Mouse (Mus musculus) adrenal gland, postnatal 36 days (tissue): ENCODE measurements around the gene Dtnb. TPM values are rescaled to one million over a fixed set of nuclear protein-coding genes. Genes with fewer than 3 reads are reported as not detected.

ENCODE experiments used
- DNase-seq, 2 experiments: peaks; one replicate each; pipeline ENCODE4 v3.0.0; 2021; ENCODE audit warnings: mixed read lengths in 1 of 2
- total RNA-seq, 2 experiments: library from RNA; stranded (reverse); gene quantifications; 2 replicates each; pipeline ENCODE4 v1.2.3; 2021

Dtnb gene
- total RNA-seq, 2 experiments from 2014 or later = 30.1 to 43.3 TPM

- peak; percentile 53 to 72 for DNase-seq
These were observed 608 bp downstream of the Dtnb start for GRCm38 (mm10) chr12:3572581-3573397.

GRCm38 (mm10) chr12:3573410-3573809 is 1.2 kb downstream of the Dtnb start:
- no peak for DNase-seq

DNA sequence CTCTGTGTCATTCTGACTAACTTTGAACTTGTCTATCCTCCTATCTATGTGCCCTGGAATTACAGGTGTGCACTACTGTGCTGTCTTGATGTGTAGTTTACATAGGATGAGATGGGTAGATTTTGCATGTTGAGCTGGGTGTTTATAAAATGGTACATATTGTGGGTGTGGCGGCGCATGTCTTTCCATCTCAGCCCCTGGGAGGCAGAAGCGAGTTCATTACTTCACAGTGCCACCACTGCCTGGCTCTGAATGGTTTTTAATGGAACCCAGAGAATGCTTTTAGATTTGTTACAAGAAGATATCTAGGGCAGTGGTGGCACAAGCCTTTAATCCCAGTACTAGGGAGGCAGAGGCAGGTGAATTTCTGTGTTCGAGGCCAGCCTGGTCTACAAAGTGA is 2.5 kb downstream of the Dtnb start:
- no peak for DNase-seq

DNA sequence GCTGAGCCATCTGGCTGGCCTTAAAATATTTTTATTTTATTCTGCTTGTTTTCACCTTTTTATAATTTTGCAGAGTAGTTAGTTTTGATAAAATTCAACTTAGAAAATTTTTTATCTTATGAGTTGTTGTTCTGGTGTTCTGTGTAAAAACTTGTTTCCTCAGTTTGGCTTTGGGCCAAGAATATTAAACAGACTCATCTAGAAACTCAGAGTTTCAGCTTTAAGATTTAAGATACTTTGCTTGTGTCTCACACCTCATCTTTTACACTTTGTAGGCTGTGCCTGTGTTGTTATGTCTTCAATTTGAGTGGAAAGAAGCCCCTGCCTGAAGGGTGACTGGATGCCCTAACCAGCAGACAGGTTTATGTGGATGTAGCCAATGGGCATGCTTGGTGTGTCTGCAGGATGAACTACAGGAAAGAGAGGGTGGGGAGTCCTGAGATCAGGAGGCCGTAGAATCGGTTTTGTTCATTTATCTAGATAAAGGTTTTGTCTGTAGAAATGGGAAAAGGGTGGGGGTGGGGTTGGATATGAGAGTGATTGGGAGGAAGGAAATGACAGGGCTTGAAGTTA is 7.9 kb downstream of the Dtnb start:
- DNase-seq = no peak

DNA sequence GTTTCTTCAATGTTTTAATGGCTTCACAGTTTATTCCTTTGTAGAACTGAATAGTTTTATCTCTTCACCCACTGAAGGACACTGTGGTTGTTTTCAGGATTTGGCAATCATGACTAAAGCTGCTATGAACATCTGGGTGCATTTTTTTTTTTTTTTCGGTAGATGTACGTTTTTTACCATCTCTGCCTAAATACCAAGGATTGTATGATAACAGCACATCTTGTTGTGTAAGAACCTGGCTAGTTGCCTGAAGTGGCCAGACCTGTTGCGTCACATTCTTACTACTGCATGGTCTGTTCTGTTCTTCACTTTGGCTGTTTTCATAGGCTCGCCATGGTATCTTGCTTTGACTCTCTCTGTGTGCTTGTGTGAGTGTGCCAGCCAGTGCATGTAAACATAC is 10.4 kb downstream of the Dtnb start:
- DNase-seq = peak; percentile 48 to 76

DNA sequence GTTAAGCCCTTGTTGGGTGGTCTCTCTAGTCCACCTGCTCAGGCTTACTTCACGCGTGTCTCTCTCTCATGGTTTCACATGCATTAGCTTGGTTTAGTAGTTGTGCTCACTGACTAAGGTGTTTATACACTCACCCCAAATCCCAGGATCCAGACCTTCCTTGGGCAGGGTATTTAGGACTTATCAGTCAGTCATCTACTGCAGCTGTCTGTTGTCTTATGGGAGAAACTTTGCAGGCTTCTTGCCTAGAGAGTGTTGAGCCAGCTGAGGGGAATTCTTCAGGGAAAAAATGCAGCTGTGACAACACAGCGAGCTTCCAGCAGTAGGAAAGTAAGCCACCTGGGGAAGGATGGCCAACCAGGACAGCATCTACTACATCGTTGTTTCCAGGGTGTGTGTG is 13.3 kb downstream of the Dtnb start:
- no peak for DNase-seq

GRCm38 (mm10) chr12:3587010-3587409 is 14.8 kb downstream of the Dtnb start:
- no peak for DNase-seq

DNA sequence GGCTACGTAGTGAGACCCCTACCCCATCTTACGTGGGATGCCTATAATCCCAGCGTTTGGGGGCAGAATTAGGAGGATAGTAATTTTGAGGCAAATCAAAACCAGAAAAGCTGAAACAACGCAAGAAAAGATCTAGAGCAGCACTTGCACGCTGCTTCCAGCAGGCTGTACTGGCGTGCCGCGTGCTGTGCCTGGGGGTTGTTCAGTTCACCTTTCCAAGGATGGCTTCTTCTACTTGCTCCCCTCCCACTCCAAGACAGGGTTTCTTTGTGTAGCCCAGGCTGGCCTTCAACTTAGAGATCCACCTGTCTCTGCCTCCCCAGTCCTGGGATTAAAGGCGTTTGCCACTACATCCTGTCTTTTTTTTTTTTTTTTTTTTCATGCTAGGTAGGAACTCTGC is 17.9 kb downstream of the Dtnb start:
- no peak for DNase-seq

DNA sequence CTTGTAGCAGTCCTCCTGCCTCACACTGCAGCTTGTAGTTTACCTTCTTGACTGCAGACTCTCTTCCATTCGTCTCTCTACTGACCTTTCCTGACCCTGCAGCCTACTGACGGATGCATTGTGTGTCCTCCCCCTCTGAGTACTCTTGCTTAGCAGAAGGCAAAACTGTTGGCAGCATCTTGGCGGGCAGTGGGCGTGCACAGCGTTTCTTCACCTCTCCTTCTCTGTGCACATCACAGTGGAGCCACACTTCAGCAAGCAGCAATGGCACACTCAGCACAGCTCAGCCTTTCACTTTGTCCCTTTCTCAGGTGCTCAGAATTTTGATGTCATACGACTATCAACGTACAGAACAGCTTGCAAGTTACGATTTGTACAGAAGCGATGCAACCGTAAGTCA is 19.4 kb downstream of the Dtnb start:
- no peak for DNase-seq

DNA sequence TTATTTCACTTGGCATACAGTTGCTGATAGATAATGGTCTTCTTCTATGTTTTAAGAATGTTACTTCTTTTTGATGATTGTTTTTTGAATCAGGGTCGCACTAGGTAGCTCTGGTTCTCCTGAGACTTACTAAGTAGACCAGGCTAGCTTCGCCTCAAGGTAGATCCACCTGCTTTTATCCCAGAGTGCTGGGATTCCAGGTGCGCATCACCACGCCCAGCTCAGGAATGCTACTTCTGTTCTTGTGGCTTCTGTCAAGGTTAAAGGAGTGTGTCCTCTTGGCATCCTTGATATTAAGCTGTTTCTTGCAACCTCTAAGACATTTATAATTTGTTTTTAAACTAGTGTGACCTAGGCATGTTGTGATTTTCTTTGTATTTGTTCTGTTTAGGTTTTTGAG is 30.6 kb downstream of the Dtnb start:
- DNase-seq = no peak

GRCm38 (mm10) chr12:3606202-3606601 is 34.0 kb downstream of the Dtnb start:
- no peak for DNase-seq

DNA sequence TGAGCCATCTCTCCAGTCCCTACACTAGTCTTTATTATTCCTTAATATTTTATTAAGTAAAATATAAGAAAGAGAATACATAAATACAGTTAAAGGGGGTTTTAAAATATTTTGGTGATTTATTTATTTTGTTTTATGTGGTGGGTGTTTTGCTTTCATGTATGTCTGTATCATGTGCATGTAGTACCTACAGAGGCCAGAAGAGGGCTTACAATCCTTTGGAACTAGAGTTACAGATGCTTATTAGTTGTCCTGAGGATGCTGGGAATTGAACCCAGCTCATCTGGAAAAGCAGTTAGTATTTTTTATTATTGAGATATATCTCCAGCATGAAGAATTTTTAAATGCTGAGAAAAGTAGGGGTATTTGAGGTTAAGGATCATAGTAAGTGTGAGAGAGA is 37.6 kb downstream of the Dtnb start:
- DNase-seq = peak in 1 of 2 experiments; percentile 6

- no peak for DNase-seq
These were observed 39.7 kb downstream of the Dtnb start for GRCm38 (mm10) chr12:3611871-3612270.

DNA sequence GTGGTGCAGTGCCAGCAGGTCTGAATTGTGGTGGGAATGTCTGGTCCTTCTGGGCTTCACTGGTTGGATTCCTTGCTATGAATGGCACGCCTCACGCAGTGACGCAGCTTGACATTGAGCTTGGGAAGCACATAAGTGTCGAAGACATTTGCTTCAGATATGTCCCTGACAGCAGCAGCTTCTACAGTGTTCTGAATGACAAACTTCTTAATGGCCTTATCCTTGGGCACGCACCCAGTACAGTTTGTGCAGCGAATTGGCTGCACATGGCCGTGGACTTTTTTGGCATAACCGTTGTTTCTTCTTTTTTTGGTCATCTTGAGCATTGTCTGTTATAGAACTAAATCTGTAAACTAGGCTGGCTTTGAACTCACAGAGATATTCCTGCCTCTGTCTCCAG is 42.9 kb downstream of the Dtnb start:
- DNase-seq = peak; percentile 81 to 82

GRCm38 (mm10) chr12:3618144-3619020 is 46.2 kb downstream of the Dtnb start:
- peak; percentile 2 to 9 for DNase-seq

DNA sequence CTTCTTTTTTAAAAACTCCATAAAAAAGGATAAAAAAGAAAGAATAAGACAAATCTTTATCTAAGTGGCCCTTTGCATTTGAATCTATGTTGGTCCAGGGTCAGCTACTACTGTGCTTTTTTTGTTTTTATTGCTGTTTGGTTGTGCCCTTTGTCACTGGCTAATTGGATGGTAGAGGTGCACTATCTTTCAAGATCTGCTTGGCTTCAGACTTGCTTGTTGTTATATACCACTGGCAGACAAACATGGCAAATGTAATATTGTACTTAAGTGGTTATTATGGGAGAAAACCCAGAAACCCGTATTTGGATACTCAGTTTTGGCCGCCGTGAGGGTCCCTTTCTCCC is 46.8 kb downstream of the Dtnb start:
- DNase-seq = no peak

DNA sequence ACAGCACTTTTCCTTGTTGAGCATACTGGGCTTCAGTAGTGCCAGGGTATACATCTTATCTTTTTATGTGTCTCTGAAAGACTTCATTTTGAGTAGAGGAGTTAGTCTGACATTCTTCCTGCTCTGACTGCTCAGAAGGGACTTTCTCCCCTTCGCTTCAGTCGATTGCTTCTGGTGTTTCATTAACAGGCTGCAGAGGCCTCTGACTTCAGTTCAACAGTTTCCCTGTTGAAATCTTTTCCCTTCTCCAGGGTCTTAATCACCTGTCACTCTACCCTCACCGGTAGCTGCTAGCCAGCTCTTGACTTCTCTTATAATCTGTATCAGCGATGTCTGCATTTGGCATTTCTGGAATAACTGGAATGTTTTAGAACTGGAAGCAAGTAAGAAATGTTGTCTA is 54.7 kb downstream of the Dtnb start:
- DNase-seq = no peak

DNA sequence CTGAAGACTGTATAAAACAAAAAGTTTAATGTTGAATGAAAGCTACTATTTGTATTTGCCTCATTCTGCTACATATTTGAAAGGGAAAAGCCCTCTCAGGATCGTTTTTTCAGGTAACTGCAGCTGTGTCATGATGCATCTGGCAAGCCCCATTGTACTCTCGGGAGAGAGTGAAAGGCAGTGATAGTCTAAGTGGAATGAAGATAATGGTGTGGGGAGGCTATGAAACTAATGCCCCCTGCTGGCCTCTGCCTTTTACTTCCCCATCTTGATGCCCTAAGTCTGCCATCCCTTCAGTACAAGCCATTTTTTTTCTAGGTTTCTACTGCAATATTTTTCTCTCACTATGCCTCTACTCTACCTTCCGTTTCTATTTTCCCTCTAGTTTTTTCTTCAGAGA is 69.8 kb downstream of the Dtnb start:
- DNase-seq = peak; percentile 37 to 49

DNA sequence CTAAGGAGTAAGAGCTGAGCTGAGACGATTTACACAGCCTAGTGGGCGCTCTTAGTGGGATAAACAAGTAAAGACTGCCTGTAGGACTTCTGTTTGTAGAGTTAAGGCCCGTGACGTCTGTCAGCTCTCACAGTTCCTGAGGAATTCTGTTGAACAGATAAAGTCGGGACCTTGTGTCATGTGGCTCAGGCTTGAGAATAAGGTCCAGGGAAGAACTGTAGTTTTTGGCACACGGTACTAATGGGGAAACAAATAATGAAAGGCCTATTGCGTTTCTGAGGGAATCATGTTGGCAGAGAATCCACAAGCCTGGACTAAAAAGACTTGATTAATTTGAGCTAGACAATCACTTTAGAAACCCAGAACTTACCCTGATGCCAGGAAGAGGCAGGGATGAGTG is 84.6 kb downstream of the Dtnb start:
- DNase-seq = no peak

GRCm38 (mm10) chr12:3657234-3657633 is 85.1 kb downstream of the Dtnb start:
- DNase-seq = no peak

DNA sequence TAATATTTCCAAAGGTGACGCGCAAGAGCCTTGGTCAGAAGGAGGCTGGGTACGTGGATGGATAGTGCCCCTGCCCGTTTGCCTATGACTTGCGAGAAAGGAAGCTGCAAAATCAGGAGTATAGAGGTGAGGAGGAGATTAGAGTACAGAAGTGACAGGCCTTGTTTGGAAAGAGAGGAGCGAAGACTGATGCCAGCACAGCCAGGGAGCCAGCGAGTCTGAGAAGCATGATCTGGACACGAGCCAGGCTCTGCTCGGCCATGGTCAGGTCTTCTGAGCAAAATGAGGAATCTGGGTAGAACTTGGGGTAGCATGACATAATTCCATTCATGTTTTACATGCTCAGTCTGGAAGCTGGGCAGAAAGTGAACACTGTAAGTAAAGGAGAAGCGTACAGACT is 85.6 kb downstream of the Dtnb start:
- DNase-seq = peak in 1 of 2 experiments; percentile 32

DNA sequence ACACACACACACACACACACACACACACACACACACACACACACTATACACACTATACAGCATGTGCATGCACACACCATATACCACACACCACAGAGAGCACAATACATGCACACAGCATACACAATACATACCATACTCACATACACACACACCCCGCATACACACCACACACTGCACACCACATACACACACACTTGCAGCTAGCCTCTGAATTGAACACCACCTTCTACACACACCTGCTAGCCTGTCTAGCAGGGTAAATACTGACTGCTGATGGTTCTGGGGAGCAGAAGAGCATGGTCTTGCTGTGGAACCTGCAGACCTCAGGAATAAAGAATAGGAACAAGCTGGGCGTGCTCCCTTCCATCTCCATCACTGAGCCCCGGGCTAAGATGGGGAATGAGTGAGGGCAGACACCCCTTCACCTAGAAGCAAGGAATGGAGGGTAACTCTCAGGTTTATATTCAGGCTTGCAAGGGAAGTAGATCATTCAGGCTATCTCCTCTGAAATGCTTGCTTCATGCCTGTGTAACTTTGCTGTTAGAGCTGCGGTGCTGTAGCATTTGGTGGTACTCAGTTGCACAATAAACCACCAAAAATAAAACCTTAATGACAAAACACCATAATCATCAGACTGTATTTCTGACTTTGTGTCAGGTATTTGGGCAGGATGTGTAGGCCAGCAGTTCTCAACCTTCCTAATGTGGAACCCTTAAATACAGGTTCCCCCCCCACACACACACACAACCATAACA is 87.6 kb downstream of the Dtnb start:
- DNase-seq = no peak
